Mouse (Mus musculus): ENCODE measurements at regions not wholly inside any gene's neighbourhood (a gene's known extent, or its start where the extent isn't known, plus 50 kb on each side); places are given as distances from the start of the nearest gene placed in this dataset.
A peak's percentile ranks its signal among the peaks of the same experiment; 100 is the strongest.

GRCm38 (mm10) chr1:73532316-73532715 lies 516.6 kb upstream of the Tnp1 start:
- no peak for DNase-seq

GRCm38 (mm10) chr1:73531831-73532230 lies 516.1 kb upstream of the Tnp1 start:
- no peak for DNase-seq

- no peak for DNase-seq
These were observed 514.6 kb upstream of the Tnp1 start for GRCm38 (mm10) chr1:73530326-73530725.

GRCm38 (mm10) chr1:73528623-73529022 lies 512.9 kb upstream of the Tnp1 start:
- no peak for DNase-seq

GRCm38 (mm10) chr1:73516441-73516840 lies 500.7 kb upstream of the Tnp1 start:
- DNase-seq, result no peak

- no peak for DNase-seq
These were observed 500.1 kb upstream of the Tnp1 start for GRCm38 (mm10) chr1:73515781-73516180.

DNA sequence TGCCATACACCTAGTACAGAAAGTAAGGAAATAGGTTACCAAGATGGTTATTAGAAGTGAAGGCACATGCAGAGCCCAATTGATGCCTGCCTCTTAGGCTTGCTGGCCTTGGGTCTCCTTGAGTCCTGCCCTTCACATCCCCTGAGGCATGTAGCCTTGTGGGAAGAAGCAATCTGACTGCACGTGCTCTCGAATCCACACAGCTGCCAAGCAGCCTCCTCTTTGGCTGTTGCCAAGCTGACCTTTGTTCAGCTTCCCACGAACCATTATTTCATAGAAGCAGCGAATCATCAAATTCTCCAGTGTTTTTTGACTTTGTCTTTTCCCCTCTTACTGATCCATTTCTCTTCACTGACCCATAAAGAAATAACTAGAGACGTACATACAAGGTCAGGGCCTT lies 498.1 kb upstream of the Tnp1 start:
- DNase-seq, result peak; percentile 20

DNA sequence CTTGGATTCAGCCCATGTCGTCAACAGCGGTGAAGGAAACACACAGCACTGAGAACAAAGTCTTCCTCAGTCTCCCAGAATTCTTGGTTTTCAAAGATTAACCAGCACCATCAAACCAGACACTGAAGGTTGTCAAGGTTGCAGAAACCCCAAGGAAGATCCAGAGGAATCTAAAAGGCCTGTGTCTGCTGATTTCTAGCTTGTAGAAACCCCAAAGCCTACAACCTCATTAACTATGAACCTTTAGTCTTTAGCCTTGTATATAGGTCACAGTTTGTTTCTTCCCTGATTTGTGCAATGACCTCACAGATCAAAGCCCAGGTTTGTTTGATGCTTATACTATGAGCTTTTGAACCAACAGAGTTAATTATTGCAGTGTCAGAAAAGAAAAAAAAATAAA lies 497.1 kb upstream of the Tnp1 start:
- DNase-seq, result no peak

DNA sequence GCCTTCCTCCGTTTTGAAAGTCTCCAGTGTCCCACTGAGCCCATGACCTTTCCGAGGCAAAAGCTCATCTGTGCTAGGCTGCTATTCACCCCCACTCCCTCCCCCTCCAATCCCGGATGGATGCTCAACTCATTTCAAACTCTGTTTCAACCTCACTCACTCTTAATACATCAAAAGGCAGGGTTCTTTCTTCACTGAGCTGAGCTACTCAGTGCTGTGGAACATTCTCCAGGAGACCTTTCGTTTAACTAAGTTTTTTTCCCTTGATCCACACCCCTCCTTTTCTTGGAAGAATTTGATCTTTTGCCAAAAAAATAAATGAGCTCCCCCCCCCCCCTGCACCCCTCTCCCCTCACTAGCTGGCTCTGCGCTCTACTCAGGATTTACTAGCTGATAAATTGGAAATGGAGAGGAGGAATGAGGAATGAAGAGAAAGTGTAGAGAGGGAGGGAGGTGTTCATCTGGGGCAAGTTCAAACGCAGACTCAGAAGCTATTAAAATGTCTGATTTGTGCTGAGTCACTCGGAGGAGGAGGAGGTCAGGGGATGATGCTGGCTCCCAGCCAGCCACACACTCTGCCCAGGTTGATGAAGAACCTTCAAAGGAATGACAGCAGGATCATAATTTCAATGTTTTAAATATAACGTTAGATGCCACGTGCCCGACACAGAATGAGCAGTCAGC lies 491.5 kb upstream of the Tnp1 start:
- DNase-seq, result no peak

GRCm38 (mm10) chr1:73503611-73504010 lies 487.9 kb upstream of the Tnp1 start:
- no peak for DNase-seq

DNA sequence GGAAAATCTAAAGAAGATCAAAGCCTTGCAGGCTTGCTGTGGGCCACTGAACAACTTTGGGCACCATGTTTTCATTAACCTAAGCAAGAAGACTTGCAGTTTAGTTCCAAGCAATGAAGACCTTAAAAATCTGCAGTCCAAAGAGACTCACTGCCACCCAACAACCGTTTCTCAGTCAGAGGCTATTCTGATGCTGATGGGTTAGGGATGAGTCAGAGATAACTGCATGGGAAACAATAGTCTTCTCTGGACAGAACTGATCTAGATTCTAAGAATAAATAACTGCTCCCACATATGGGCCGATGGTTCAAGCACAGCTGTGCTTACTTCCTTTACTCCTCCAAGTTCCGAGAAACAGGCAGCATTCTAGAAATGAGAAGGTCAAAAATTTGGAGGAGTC lies 485.0 kb upstream of the Tnp1 start:
- DNase-seq, result no peak

GRCm38 (mm10) chr1:73495971-73496749 lies 480.5 kb upstream of the Tnp1 start:
- DNase-seq, result no peak

DNA sequence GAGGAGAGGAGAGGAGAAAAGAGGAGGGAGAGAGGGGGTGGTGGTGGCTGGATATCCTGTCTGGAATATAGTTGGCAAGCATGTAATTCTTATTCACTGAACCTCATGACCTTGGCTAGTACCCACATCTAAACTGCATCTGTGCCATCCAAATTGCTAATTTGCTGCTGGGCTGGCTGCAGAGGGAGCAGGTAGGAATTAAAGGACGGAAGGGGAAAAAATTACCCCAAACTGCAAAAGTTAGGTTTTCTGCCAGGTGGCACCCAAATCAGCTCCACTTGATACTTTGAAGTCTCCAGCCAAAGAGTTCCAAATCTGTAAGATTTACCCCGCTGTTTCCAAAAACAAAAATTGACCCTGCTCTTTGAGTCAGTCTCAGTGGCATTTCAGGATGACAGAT lies 466.2 kb upstream of the Tnp1 start:
- DNase-seq, result no peak

DNA sequence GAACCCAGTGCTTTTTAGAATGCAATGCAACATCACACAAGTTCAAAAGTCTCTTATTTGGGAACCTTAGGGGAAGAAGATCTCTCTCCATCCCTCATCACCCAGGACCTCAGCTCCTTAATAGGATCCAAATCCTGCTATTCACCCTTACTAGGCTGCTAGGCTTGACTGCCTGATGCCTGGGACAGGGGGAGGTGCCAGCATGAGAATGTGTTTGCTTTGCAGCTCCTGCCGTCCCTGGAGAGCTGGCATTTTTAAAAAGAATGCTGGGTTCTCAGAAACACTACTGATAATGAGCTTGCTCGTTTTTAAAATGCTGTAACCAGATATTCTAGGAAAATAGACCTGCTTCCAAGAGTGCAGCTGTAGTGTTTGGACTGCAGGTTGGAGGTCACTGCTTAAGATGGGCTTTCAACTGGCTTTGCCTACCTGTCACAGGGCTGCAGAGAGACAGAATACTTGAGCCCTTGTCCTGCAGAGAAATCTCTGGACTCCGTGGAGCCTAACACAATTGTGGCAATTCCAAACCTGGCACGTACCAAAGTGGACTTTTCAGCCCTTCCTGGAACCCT lies 463.7 kb upstream of the Tnp1 start:
- no peak for DNase-seq

GRCm38 (mm10) chr1:73460598-73460997 lies 444.9 kb upstream of the Tnp1 start:
- no peak for DNase-seq

- DNase-seq, result no peak
These were observed 444.2 kb upstream of the Tnp1 start for GRCm38 (mm10) chr1:73459754-73460534.

DNA sequence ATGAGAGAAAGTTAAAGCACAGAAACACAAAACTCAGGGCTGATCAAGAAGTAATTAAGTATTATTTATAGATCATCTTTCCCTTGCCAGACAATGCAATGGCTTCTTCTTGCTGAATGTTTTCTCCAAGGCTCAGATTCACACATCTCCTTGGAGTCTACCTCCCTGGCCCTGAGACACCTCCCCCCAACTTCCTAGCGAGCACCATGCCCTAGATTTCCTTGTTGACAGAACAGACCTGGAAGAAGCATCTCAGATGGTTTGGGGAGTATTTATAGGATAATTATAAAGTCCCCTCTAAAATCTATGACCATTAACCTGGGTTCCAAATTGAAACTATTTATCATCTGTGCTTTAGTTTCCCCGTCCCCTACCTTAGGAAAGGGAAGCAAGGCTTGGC lies 441.6 kb upstream of the Tnp1 start:
- no peak for DNase-seq

DNA sequence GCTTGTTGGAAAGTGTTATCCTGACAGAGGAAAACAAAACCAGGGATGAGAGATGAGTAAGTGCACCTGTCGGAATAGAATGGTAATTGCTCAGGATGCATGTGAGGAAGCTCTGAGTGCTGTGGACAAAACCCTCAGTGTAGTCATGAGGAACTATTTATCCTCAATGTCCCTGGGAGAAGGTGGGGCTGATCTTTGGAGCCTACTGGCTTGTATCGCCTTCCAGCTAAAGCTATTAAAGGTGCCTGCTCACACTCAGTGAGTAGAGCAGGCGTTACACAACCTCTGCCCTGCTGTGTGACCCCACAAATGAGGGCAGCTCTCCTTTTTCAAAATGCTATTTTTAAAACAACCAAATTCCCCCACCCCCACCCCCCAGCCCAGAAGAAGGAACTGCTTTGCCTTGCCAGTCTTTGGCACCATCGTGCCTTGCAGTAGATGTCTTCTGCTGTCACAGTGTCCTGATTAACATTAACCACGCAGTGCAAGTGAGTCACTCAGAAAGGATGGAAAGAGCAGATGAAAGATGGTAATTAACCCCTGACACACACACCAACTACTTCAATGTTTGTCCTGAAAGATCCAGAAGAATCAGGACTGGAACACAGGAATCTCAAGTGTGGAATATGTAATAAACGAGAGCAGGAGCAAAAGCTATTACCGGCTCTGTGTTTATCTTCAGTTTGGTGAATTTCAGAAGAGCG lies 440.8 kb upstream of the Tnp1 start:
- no peak for DNase-seq

GRCm38 (mm10) chr1:73444216-73444890 lies 428.6 kb upstream of the Tnp1 start:
- DNase-seq, result no peak

DNA sequence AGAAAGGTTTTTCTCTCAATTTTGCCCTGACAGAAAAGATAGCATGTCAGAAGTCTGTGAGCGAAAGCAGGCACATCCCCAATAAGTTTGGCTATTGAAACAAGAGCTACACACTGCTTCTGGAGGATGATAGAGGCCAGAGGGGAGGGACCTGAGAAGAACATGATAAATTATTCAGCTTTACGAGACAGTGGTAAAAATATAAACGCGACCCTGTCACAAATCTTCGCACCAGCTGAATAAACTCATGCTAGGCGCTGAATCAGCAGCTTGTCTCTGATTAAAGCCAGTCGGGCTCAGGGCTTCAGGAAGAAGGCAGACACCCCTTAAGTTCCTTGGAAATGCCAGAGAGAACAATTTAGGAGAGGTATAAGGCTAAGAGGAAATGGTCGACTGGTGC lies 422.7 kb upstream of the Tnp1 start:
- DNase-seq, result peak; percentile 62

GRCm38 (mm10) chr1:73428101-73428500 lies 412.4 kb upstream of the Tnp1 start:
- DNase-seq, result no peak

GRCm38 (mm10) chr1:73425049-73425448 lies 409.3 kb upstream of the Tnp1 start:
- peak; percentile 41 for DNase-seq

All from embryo, embryonic 11 days (tissue).